Mouse (Mus musculus) midbrain, embryonic 16.5 days (tissue): ENCODE data around the gene Naa80. TPM values are rescaled to one million over a fixed set of nuclear protein-coding genes. Genes with fewer than 3 reads are reported as not detected.
"Not testable (repeated sequence)": the region's sequence is repeated elsewhere in the genome, so short reads cannot be mapped to it uniquely, and the experiment has no call there.

ENCODE experiments used
- ATAC-seq: fragments of 200-750 bp; cut with Nextera tagmentation; 2 replicates; pipeline ENCODE4 v1.8.0; 2017; ENCODE audit warnings: moderate TSS enrichment
- H3K27ac ChIP-seq: fragments of 300-500 bp; sonication (generic); 2 replicates; pipeline ENCODE4 v1.5.1; 2014; ENCODE audit warnings: mild to moderate bottlenecking, low read length, mixed read lengths
- H3K27me3 ChIP-seq: fragments of 300-500 bp; sonication (generic); 2 replicates; pipeline ENCODE4 v1.6.1; 2014; ENCODE audit warnings: low read depth, low read length, mixed read lengths; ENCODE audit not compliant: control insufficient read depth, insufficient read depth
- H3K36me3 ChIP-seq: fragments of 300-500 bp; sonication (generic); 2 replicates; pipeline ENCODE4 v1.6.1; 2014; ENCODE audit warnings: mild to moderate bottlenecking, low read length, moderate library complexity, mixed read lengths; ENCODE audit not compliant: control insufficient read depth, insufficient read depth
- H3K4me1 ChIP-seq: fragments of 300-500 bp; sonication (generic); 2 replicates; pipeline ENCODE4 v1.6.1; 2014; ENCODE audit warnings: mild to moderate bottlenecking, low read length, mixed read lengths; ENCODE audit not compliant: control insufficient read depth, insufficient read depth
- H3K4me2 ChIP-seq: fragments of 300-500 bp; sonication (generic); 2 replicates; pipeline ENCODE4 v1.6.1; 2014; ENCODE audit warnings: mild to moderate bottlenecking, low read length, mixed read lengths
- H3K4me3 ChIP-seq: fragments of 300-500 bp; sonication (generic); 2 replicates; pipeline ENCODE4 v1.5.1; 2014; ENCODE audit warnings: low read depth, mild to moderate bottlenecking, low read length, moderate library complexity, mixed read lengths
- H3K9ac ChIP-seq: fragments of 300-500 bp; sonication (generic); 2 replicates; pipeline ENCODE4 v1.6.1; 2014; ENCODE audit warnings: low read depth, low read length, mixed read lengths
- H3K9me3 ChIP-seq: fragments of 300-500 bp; sonication (generic); replicated peaks from 2 replicates; pipeline ENCODE4 v1.6.1; 2014; ENCODE audit warnings: mild to moderate bottlenecking, low read length, mixed read lengths; ENCODE audit not compliant: control insufficient read depth, poor library complexity, severe bottlenecking
- WGBS: fragments of 180-500 bp; shearing (Covaris S2); extraction: QIAGEN DNeasy Blood & Tissue Kit; methylation state at CpG from one replicate; pipeline ENCODE4 v1.1.7; 2014; 5-methylcytosine and 5-hydroxymethylcytosine counted together
- polyA plus RNA-seq: library from polyadenylated mRNA; unstranded; fragments of >200 nt; fragmentation: Nextera tagmentation; extraction: Ambion mirVana; gene quantifications from 2 replicates; pipeline ENCODE4 v1.2.1, GENCODE M21; 2015

Naa80 gene
- polyA plus RNA-seq, 1 experiment from 2014 or later = 18.6 TPM

- H3K4me3 ChIP-seq = peak overlapping the region; percentile 80
These were observed 24.3 kb upstream of the Naa80 start for GRCm38 (mm10) chr9:107554319-107554825.

DNA sequence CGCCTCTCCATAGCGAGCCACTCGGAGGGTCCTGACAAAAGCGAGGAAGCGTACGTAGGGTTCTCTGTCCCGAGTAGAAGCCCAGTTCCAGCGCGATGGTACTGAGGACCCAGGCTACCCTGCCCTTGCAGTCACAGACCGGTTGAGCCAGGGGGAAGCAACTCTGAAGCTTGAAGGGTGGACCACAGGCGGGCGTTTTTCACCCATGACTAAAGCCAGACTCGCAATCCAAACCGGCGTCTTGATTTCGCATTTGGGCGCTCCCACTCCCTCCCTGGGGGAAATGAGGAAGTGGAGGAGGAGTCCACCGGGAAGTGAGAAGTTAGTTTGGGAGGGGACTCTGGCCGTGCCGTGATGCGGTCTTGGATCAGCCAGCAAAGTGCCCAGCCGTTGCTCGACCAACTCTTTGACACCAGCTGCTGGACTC, 23.6 kb upstream of the Naa80 start:
- Histone ChIP-seq H3K4me3 (peak overlapping the region; percentile 80), H3K4me2 (peak overlapping the region; percentile 87), H3K36me3 (peaks cover 23% of the 10 kb centered on the region), H3K4me1 (peaks cover 33% of the 10 kb centered on the region), H3K27me3 (peaks cover 26% of the 10 kb centered on the region), H3K9ac (peak overlapping the region; percentile 88), H3K27ac (peak overlapping the region; percentile 91), H3K9me3 (no peaks in the 10 kb centered on the region)
- peak; percentile 57 for ATAC-seq
- under 1% methylated on average over 23 of the region's 23 CpGs for WGBS

More at GRCm38 (mm10) chr9:107554319-107554825, 24.3 kb upstream of the Naa80 start:
- Histone ChIP-seq H3K4me1 (peaks cover 33% of the 10 kb centered on the region), H3K4me2 (peak overlapping the region; percentile 87), H3K9ac (peak overlapping the region; percentile 88), H3K36me3 (peaks cover 16% of the 10 kb centered on the region), H3K27me3 (peaks cover 31% of the 10 kb centered on the region), H3K27ac (peak overlapping the region; percentile 91), H3K9me3 (no peaks in the 10 kb centered on the region)
- ATAC-seq = peak; percentile 93
- under 1% methylated on average over 53 of the region's 53 CpGs for WGBS

GRCm38 (mm10) chr9:107555701-107556100, 23.0 kb upstream of the Naa80 start:
- H3K4me3 ChIP-seq = peak overlapping the region; percentile 80
- peaks cover 33% of the 10 kb centered on the region for H3K4me1 ChIP-seq
- peak overlapping the region; percentile 87 for H3K4me2 ChIP-seq
- no peaks in the 10 kb centered on the region for H3K9me3 ChIP-seq
- H3K27ac ChIP-seq = no peak overlapping the region; the same call in 1 of the 2 replicates
- no peak for ATAC-seq
- 38% methylated on average over 2 of the region's 2 CpGs for WGBS
- peaks cover 23% of the 10 kb centered on the region for H3K36me3 ChIP-seq
- peak overlapping the region; percentile 88; the same call in 1 of the 2 replicates for H3K9ac ChIP-seq
- peaks cover 19% of the 10 kb centered on the region for H3K27me3 ChIP-seq

DNA sequence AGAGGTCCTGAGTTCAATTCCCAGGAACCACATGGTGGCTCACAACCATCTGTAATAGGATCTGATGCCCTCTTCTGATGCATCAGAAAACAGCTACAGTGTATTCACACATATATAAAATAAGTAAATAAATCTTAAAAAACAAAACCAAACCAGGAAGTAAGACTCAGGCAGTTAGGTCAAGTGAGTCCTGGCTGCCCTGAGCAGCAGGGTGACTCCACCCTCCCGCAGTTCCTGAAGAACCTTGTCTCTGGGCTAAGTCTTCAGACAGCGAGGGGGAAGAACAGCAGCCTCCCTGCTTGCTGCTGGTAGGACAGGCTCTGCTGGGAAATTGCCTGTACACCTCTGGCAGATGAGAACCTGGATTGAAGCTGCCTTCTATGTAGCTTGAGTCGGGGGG, 22.3 kb upstream of the Naa80 start:
- no peak overlapping the region for H3K4me2 ChIP-seq
- H3K36me3 ChIP-seq = peaks cover 27% of the 10 kb centered on the region
- H3K9me3 ChIP-seq = no peaks in the 10 kb centered on the region
- H3K27me3 ChIP-seq = peaks cover 15% of the 10 kb centered on the region
- peaks cover 32% of the 10 kb centered on the region for H3K4me1 ChIP-seq
- ATAC-seq = no peak
- H3K4me3 ChIP-seq = no peak overlapping the region
- 0 out of 2 replicates have a peak overlapping the region, but pooled peaks have one; percentile 27 for H3K9ac ChIP-seq
- WGBS = 83% methylated on average over 3 of the region's 3 CpGs
- no peak overlapping the region for H3K27ac ChIP-seq

- Histone ChIP-seq H3K9ac (peak within 1 kb of the TSS; percentile 90), H3K27me3 (no peaks in the 10 kb centered on the region), H3K4me3 (peak within 1 kb of the TSS; percentile 93), H3K36me3 (peaks cover 25% of the 10 kb centered on the region), H3K9me3 (no peaks in the 10 kb centered on the region), H3K4me1 (peaks cover 25% of the 10 kb centered on the region), H3K27ac (peak within 1 kb of the TSS; percentile 79), H3K4me2 (peak within 1 kb of the TSS; percentile 90)
- WGBS = under 1% methylated on average over 35 of the region's 46 CpGs
- peak; percentile 96 for ATAC-seq
These were observed 15.6 kb upstream of the Naa80 start, which contains the start of gene Tusc2 for GRCm38 (mm10) chr9:107563029-107563581. TSS of gene Tusc2 (plus strand) at chr9:107563255.

GRCm38 (mm10) chr9:107565556-107565955, 13.1 kb upstream of the Naa80 start:
- H3K27ac ChIP-seq, H3K4me2 ChIP-seq, H3K4me3 ChIP-seq, H3K27me3 ChIP-seq, H3K9ac ChIP-seq, H3K36me3 ChIP-seq, ATAC-seq, H3K9me3 ChIP-seq: not testable (repeated sequence)
- peaks cover 36% of the 10 kb centered on the region for H3K4me1 ChIP-seq
- WGBS = 49% methylated on average over 5 of the region's 5 CpGs

- H3K4me1 ChIP-seq = peaks cover 42% of the 10 kb centered on the region
These were observed 12.5 kb upstream of the Naa80 start for GRCm38 (mm10) chr9:107566041-107566709.

GRCm38 (mm10) chr9:107566855-107567254, 11.8 kb upstream of the Naa80 start:
- 69% methylated on average over 3 of the region's 3 CpGs for WGBS
- Histone ChIP-seq H3K9ac (no peak overlapping the region), H3K27ac (0 out of 2 replicates have a peak overlapping the region, but pooled peaks have one; percentile 14), H3K36me3 (peaks cover 3% of the 10 kb centered on the region; the same call in 1 of the 2 replicates), H3K27me3 (no peaks in the 10 kb centered on the region), H3K4me1 (peaks cover 47% of the 10 kb centered on the region), H3K4me2 (no peak overlapping the region), H3K4me3 (no peak overlapping the region), H3K9me3 (no peaks in the 10 kb centered on the region)
- no peak for ATAC-seq

More at GRCm38 (mm10) chr9:107566041-107566709, 12.5 kb upstream of the Naa80 start:
- Histone ChIP-seq H3K4me2 (no peak overlapping the region), H3K9ac (no peak overlapping the region), H3K4me3 (no peak overlapping the region), H3K9me3 (no peaks in the 10 kb centered on the region), H3K27ac (no peak overlapping the region; the same call in 1 of the 2 replicates), H3K36me3 (peaks cover 7% of the 10 kb centered on the region), H3K27me3 (no peaks in the 10 kb centered on the region)
- ATAC-seq = no peak
- 61% methylated on average over 15 of the region's 15 CpGs for WGBS
